Mouse (Mus musculus) myocyte (in vitro differentiated cells): ENCODE measurements around the gene Diaph3. TPM values are rescaled to one million over a fixed set of nuclear protein-coding genes. Genes with fewer than 3 reads are reported as not detected.

ENCODE experiments used
- H3K27me3 ChIP-seq: one replicate; pipeline ENCODE4 v1.6.1; 2011; ENCODE audit not compliant: control insufficient read depth, insufficient read depth, insufficient read length
- H3K36me3 ChIP-seq: one replicate; pipeline ENCODE4 v1.6.1; 2011; ENCODE audit not compliant: control insufficient read depth, insufficient read depth
- H3K4me2 ChIP-seq: one replicate; pipeline ENCODE4 v1.6.1; 2011; ENCODE audit warnings: low read depth, control low read depth
- H3K4me3 ChIP-seq: one replicate; pipeline ENCODE4 v1.5.1; 2011; ENCODE audit warnings: mild to moderate bottlenecking, control low read depth, moderate library complexity
- H3K79me2 ChIP-seq: one replicate; pipeline ENCODE4 v1.6.1; 2011; ENCODE audit not compliant: control insufficient read depth, insufficient read depth
- H3ac ChIP-seq: one replicate; pipeline ENCODE4 v1.6.1; 2011; ENCODE audit not compliant: control insufficient read depth, insufficient read length
- CEBPB ChIP-seq: IDR thresholded peaks from 2 replicates; pipeline ENCODE4 v1.6.1; 2011; ENCODE audit warnings: mild to moderate bottlenecking, moderate library complexity; ENCODE audit not compliant: poor library complexity, insufficient read depth, severe bottlenecking
- E2F4 ChIP-seq: IDR thresholded peaks from one replicate; pipeline ENCODE4 v1.6.1; 2011; ENCODE audit warnings: mild to moderate bottlenecking, control low read depth, moderate library complexity; ENCODE audit not compliant: insufficient read depth
- MAX ChIP-seq: IDR thresholded peaks from one replicate; pipeline ENCODE4 v1.6.1; 2011; ENCODE audit warnings: low read depth, mild to moderate bottlenecking, control low read depth
- MYOD1 ChIP-seq, 3 experiments: IDR thresholded peaks; one replicate each; pipeline ENCODE4 v1.6.1; 2011; ENCODE audit warnings: control low read depth in 2 of 3, low read depth in 2 of 3, mild to moderate bottlenecking in 2 of 3, moderate library complexity in 1 of 3; ENCODE audit not compliant: insufficient read length in 2 of 3, control insufficient read depth in 1 of 3
- MYOG ChIP-seq, 3 experiments: IDR thresholded peaks; one replicate each; pipeline ENCODE4 v1.6.1; 2011; ENCODE audit warnings: control low read depth in 2 of 3, low read depth in 2 of 3, mild to moderate bottlenecking in 2 of 3; ENCODE audit not compliant: insufficient read length in 2 of 3, control insufficient read depth in 1 of 3, insufficient read depth in 1 of 3
- POLR2A ChIP-seq: IDR thresholded peaks from one replicate; pipeline ENCODE4 v1.6.1; 2011; ENCODE audit warnings: low read depth, mild to moderate bottlenecking, control low read depth, moderate library complexity; ENCODE audit not compliant: insufficient read length
- POLR2AphosphoS2 ChIP-seq: IDR thresholded peaks from one replicate; pipeline ENCODE4 v1.6.1; 2011; ENCODE audit warnings: low read depth, control low read depth; ENCODE audit not compliant: insufficient read length
- REST ChIP-seq: IDR thresholded peaks from one replicate; pipeline ENCODE4 v1.6.1; 2011; ENCODE audit warnings: mild to moderate bottlenecking, control low read depth, moderate library complexity; ENCODE audit not compliant: insufficient read depth, insufficient read length
- SRF ChIP-seq: IDR thresholded peaks from one replicate; pipeline ENCODE4 v1.6.1; 2011; ENCODE audit warnings: low read depth; ENCODE audit not compliant: control insufficient read depth, insufficient read length
- TCF12 ChIP-seq: IDR thresholded peaks from one replicate; pipeline ENCODE4 v1.6.1; 2011; ENCODE audit warnings: mild to moderate bottlenecking, control low read depth; ENCODE audit not compliant: poor library complexity, insufficient read depth, severe bottlenecking
- TCF3 ChIP-seq: IDR thresholded peaks from one replicate; pipeline ENCODE4 v1.6.1; 2011; ENCODE audit warnings: low read depth, control low read depth; ENCODE audit not compliant: insufficient read length
- USF1 ChIP-seq: IDR thresholded peaks from one replicate; pipeline ENCODE4 v1.6.1; 2011; ENCODE audit warnings: low read depth, mild to moderate bottlenecking, control low read depth, moderate library complexity
- polyA plus RNA-seq: library from polyadenylated mRNA; unstranded; fragments of >200 nt; fragmentation: generic; extraction: Trizol; gene quantifications from one replicate; pipeline ENCODE4 v1.2.1, GENCODE M21; 2012; ENCODE audit warnings: missing spikeins

Diaph3 gene
- polyA plus RNA-seq, 1 experiment: 5.7 TPM

GRCm38 (mm10) chr14:86757132-86757531 lies 383.9 kb downstream of the Diaph3 start:
- Histone ChIP-seq H3ac (no peak overlapping the region), H3K36me3 (no peaks in the 10 kb centered on the region), H3K27me3 (no peaks in the 10 kb centered on the region), H3K79me2 (no peaks in the 10 kb centered on the region), H3K4me2 (no peak overlapping the region), H3K4me3 (no peak overlapping the region)
- TF ChIP-seq USF1: no peak

GRCm38 (mm10) chr14:86750351-86750750 lies 390.7 kb downstream of the Diaph3 start:
- no peak for TF ChIP-seq MAX
- TF ChIP-seq POLR2AphosphoS2: no peak
- TF ChIP-seq TCF12: no peak
- no peak for TF ChIP-seq E2F4
- no peak for TF ChIP-seq USF1
- TF ChIP-seq REST: no peak
- TF ChIP-seq POLR2A: no peak
- no peak for TF ChIP-seq MYOD1 (IDR thresholded peaks at IDR 0.05; ENCODE audit: control insufficient read depth in 1 of 3, insufficient read length in 2 of 3, low read depth in 2 of 3)
- no peak for TF ChIP-seq SRF
- TF ChIP-seq CEBPB: no peak
- no peak for TF ChIP-seq TCF3
- TF ChIP-seq MYOG (IDR thresholded peaks at IDR 0.05; ENCODE audit: control insufficient read depth in 1 of 3, insufficient read depth in 1 of 3, insufficient read length in 2 of 3, low read depth in 2 of 3): no peak
- no peak overlapping the region for H3K4me3 ChIP-seq
- no peak overlapping the region for H3K4me2 ChIP-seq
- H3K79me2 ChIP-seq: no peaks in the 10 kb centered on the region
- no peaks in the 10 kb centered on the region for H3K36me3 ChIP-seq
- H3ac ChIP-seq: no peak overlapping the region
- H3K27me3 ChIP-seq: no peaks in the 10 kb centered on the region

GRCm38 (mm10) chr14:86749425-86749824 lies 391.6 kb downstream of the Diaph3 start:
- Histone ChIP-seq H3K4me3 (no peak overlapping the region), H3K36me3 (no peaks in the 10 kb centered on the region), H3K4me2 (no peak overlapping the region), H3K79me2 (no peaks in the 10 kb centered on the region), H3K27me3 (no peaks in the 10 kb centered on the region), H3ac (no peak overlapping the region)
- TF ChIP-seq POLR2AphosphoS2 (no peak), CEBPB (no peak), USF1 (no peak), MYOD1 (IDR thresholded peaks at IDR 0.05; ENCODE audit: control insufficient read depth in 1 of 3, insufficient read length in 2 of 3, low read depth in 2 of 3) (no peak), TCF12 (no peak), E2F4 (no peak), REST (no peak), MYOG (IDR thresholded peaks at IDR 0.05; ENCODE audit: control insufficient read depth in 1 of 3, insufficient read depth in 1 of 3, insufficient read length in 2 of 3, low read depth in 2 of 3) (no peak), MAX (no peak), TCF3 (no peak)

GRCm38 (mm10) chr14:86748876-86749275 lies 392.2 kb downstream of the Diaph3 start:
- no peak overlapping the region for H3K4me2 ChIP-seq
- H3K4me3 ChIP-seq: no peak overlapping the region
- H3K36me3 ChIP-seq: no peaks in the 10 kb centered on the region
- no peak for TF ChIP-seq MYOD1 (IDR thresholded peaks at IDR 0.05; ENCODE audit: control insufficient read depth in 1 of 3, insufficient read length in 2 of 3, low read depth in 2 of 3)
- no peak for TF ChIP-seq POLR2AphosphoS2
- no peak for TF ChIP-seq TCF12
- TF ChIP-seq MAX: no peak
- TF ChIP-seq USF1: no peak
- TF ChIP-seq TCF3: no peak
- no peak for TF ChIP-seq REST
- no peak for TF ChIP-seq MYOG (IDR thresholded peaks at IDR 0.05; ENCODE audit: control insufficient read depth in 1 of 3, insufficient read depth in 1 of 3, insufficient read length in 2 of 3, low read depth in 2 of 3)
- TF ChIP-seq CEBPB: no peak
- no peaks in the 10 kb centered on the region for H3K79me2 ChIP-seq
- no peaks in the 10 kb centered on the region for H3K27me3 ChIP-seq
- H3ac ChIP-seq: no peak overlapping the region

GRCm38 (mm10) chr14:86744523-86744922 lies 396.5 kb downstream of the Diaph3 start:
- TF ChIP-seq TCF12 (no peak), SRF (no peak), POLR2A (no peak), TCF3 (no peak), E2F4 (no peak), REST (no peak), MAX (no peak), USF1 (no peak), CEBPB (no peak), POLR2AphosphoS2 (no peak), MYOD1 (IDR thresholded peaks at IDR 0.05; ENCODE audit: control insufficient read depth in 1 of 3, insufficient read length in 2 of 3, low read depth in 2 of 3) (no peak), MYOG (IDR thresholded peaks at IDR 0.05; ENCODE audit: control insufficient read depth in 1 of 3, insufficient read depth in 1 of 3, insufficient read length in 2 of 3, low read depth in 2 of 3) (no peak)
- H3K36me3 ChIP-seq: no peaks in the 10 kb centered on the region
- H3K4me2 ChIP-seq: no peak overlapping the region
- H3ac ChIP-seq: no peak overlapping the region
- H3K27me3 ChIP-seq: no peaks in the 10 kb centered on the region
- H3K79me2 ChIP-seq: no peaks in the 10 kb centered on the region
- no peak overlapping the region for H3K4me3 ChIP-seq
